Mouse (Mus musculus): Measurements from ENCODE around the gene Lsm11. TPM values are rescaled to one million over a fixed set of nuclear protein-coding genes. Genes with fewer than 3 reads are reported as not detected.

The Lsm11 gene
- 2.7 TPM for polyA plus RNA-seq (2017; shearing (Covaris generic))

DNA sequence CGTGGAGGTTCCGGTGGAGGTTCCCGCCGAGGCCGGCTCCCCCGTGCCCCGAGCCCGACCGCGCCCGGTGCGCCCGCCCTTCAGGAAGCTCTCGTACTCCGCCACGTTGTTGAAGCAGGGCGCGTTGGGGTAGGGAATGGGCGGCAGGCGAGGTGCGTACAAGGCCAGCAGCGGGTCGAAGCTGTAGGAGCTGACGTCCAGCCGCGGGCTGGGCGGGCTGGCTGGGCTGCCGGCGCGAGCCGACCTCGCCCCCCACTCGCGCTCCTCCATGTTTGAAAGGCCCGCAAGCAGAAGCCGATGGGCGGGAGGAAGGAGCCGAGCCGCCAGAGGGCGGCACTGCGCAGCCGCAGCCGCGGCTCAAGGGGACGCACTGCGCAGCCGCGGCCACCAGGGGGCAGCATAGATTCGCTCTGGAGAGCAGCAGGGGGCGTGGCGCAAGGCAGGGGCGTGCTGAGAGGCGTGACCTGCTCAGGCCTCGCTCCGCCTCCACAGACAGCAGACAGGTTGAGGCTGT lies at the start of gene Lsm11:
Gene Lsm11, minus strand, starts transcription at position 293 of the 514 bp plus-strand sequence.

GRCm38 (mm10) chr11:45979946-45980892 lies 35.5 kb upstream of the Lsm11 start, which contains the start of gene Sox30:
Sox30 (plus strand) TSS chr11:45980310.

DNA sequence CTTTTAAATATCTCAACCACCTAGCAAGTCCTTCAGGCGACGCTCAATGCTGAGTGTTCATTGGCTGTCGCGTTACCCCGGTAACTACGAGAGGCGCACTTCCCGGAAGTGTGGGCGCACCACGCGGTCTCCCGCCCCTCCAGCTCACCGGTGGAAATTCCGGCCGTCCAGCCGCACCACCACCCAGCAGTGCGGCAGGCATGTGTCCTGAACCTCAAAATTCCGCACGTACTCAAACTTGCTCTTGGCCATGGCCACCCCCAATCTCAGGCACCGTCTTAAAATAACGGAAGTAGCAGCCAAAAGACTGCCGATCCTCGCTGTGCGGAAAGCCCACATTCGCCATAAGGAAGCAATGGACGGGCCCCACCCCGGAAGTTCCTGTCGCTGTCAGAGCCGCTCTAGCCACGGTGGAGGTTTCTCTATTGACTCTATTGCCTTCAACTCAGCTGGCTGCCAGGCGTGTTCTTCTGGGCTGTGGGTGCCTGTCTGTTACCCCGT lies 10.4 kb upstream of the Lsm11 start, which contains the start of gene Thg1l:
Gene Thg1l, minus strand, starts transcription at position 368 of the 501 bp plus-strand sequence.

Other genes starting within 250 kb of the Lsm11 start
- gene Clint1, start 92.9 kb downstream of the Lsm11 start, polyA plus RNA-seq (2017; shearing (Covaris generic)), result 50.7 TPM
- 6.6 TPM for gene Thg1l, start 10.6 kb upstream of the Lsm11 start, polyA plus RNA-seq (2017; shearing (Covaris generic))
- gene Sox30, start 35.4 kb upstream of the Lsm11 start, polyA plus RNA-seq (2017; shearing (Covaris generic)), result not detected
- gene Gm12166, start 107.4 kb upstream of the Lsm11 start, polyA plus RNA-seq (2017; shearing (Covaris generic)), result 8.0 TPM
- gene Adam19, start 111.1 kb upstream of the Lsm11 start, polyA plus RNA-seq (2017; shearing (Covaris generic)), result 61.0 TPM
- 0.30 TPM for gene Nipal4, start 221.6 kb upstream of the Lsm11 start, polyA plus RNA-seq (2017; shearing (Covaris generic))